Mouse (Mus musculus) left cerebral cortex, postnatal 25 days (tissue): ENCODE results near the gene Antxr1. TPM values are rescaled to one million over a fixed set of nuclear protein-coding genes. Genes with fewer than 3 reads are reported as not detected.
A peak's percentile ranks its signal among the peaks of the same experiment; 100 is the strongest.

Source experiments
- DNase-seq, 2 experiments: peaks; one replicate each; pipeline ENCODE4 v3.0.0; 2022; ENCODE audit warnings: low spot score in 2 of 2, mixed read lengths in 1 of 2
- intact Hi-C: fragments of 180-260 bp; cut with DNase I; formaldehyde crosslinking; loops from one replicate; pipeline ENCODE4 v1.15.1; 2025
- total RNA-seq, 2 experiments: library from RNA; stranded (reverse); gene quantifications; 2 replicates each; pipeline ENCODE4 v1.2.3; 2021

Gene Antxr1
- total RNA-seq, 2 experiments from 2014 or later: 13.5 to 14.7 TPM

DNA sequence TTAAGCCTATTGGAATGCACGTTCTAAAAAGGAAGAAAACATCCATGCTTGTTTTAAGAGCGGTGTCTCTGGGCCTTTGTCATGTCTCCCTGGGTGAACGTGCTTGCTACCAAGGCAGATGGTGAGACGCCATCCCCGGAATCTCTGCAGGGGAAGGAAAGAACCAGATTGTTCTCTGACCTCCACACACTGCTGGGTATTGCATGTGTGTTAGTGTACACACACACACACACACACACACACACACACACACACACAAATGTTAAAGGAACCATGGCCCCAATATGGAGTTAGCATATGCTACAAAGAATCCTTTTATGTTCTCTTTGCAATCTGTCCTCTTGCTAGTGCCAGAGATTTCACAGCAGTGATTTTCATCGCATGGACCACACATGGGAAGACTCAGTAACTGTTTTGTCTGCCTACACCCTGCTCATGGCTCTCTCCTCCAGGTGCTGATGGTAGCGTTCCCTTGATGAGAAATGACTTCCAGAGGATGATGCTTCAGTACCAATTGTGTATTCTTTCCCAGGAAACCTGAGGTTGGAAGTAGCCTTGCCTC lies 177.5 kb downstream of the Antxr1 start:
- intact Hi-C loops: no loop called here
- peak in 1 of 2 experiments; percentile 38 for DNase-seq

DNA sequence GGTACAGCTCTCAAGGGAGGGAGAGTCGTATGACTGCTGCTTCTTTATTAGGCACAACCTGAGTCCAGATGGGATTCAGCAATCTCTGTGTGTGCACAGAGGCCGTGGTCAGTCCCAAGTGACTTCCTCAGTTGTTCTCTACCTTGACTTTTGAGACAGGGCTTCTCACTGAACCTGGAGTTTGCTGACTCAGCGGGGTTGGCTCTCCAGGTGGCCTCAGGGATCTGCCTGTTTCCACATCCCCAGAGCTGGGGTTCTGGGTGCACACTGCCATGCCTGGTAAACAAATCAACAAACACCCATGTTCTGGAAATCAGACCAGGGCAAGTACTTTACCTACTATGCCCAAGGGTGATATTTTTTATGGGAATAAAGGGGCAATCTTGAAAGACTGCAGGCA lies 181.8 kb downstream of the Antxr1 start:
- no peak for DNase-seq
- intact Hi-C loops: no loop called here

DNA sequence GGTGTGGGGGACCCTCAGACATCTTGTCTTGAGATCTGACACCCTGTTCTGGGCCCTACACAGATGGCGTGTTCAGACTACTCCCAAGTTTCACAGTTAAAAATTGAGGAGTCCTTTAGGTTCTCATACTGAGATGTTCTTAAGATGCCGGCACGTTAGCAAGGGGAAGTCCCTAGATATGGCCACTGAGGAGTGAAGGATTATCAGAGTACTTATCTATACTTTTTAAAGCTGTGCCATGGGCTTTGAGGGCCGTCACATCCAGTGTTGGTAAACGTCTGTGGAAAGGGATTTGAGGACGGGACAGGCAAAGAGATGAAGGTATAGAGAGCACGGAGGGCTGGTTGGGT lies 182.4 kb downstream of the Antxr1 start:
- DNase-seq: no peak

DNA sequence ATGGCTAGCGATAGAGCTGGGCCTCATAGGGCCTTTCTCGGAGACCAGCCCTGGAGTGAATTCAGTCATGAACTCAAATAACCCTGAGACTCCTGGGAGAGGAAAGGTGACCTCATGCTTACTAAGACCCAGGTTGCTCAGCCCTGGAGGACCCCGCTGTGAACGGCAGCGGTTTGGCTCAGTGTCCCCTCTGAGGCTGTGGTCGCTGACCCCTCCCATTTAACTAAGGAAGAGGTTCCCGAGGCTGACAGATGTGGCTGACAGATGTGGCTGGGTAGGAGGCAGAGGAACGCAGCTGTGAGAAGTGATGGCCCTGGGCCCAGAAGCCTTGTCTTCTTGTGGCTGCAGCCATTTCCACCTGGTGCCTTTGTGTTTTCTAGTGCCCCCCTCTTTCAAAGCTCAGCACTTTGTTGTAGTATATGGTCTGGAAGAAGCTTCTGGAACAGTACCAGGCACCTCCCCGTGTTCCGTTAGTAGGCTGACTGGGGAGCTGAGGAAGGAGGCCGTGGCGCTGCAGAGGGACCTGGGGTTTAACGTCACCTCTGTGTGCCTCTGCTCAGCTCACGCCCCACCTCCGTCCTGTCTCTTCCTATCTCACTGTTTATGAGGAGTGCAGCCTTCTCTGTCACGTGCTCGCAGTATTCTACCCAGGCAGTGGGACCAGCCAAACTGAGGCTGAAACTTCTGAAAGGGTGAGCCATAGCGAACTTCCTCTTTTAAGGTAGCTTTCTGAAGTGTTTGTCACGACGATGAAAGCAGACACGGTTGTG lies 183.0 kb downstream of the Antxr1 start:
- no peak for DNase-seq
- intact Hi-C loops: no loop called here

More for the DNA sequence above, 182.4 kb downstream of the Antxr1 start:
- intact Hi-C loops: no loop called here

DNA sequence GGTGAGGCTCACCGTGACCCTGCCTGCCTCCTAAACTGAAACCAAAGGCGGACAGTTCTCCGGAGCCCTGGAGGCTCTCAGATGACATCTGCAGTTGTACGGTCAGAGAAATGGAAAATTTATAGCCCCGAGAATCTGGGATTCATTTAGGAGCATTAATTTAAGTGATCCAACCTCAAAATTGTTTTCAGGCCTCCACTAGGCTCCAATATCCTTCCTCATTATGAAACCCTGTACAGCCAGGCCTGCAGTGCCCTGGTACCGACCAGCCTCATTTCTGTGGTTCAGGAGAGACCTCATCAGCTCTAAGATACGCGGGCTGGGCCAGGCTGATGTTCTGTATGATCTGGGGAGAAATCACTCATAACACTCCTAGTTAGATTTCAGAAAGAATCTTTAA lies 184.2 kb downstream of the Antxr1 start:
- intact Hi-C loops: no loop called here
- DNase-seq: no peak

DNA sequence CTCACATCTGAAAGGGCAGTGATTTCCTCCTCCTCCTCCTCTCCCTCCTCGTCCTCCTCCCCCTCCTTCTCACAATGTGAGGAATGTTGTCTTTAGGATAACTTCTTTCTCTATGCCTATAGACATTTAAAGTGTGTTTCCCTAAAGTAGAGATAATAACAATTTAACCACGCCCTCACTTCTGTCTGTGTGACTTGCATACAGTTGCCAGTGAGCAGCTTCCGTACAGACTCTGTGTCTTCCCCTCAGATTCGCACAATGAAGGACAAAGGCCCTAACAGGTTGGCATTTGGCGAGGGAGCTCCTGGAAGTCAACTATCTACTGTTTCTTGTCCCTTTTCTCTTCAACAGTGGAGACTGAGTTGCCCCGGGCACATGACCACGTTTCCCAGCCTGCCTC lies 185.2 kb downstream of the Antxr1 start:
- intact Hi-C loops: no loop called here
- no peak for DNase-seq

DNA sequence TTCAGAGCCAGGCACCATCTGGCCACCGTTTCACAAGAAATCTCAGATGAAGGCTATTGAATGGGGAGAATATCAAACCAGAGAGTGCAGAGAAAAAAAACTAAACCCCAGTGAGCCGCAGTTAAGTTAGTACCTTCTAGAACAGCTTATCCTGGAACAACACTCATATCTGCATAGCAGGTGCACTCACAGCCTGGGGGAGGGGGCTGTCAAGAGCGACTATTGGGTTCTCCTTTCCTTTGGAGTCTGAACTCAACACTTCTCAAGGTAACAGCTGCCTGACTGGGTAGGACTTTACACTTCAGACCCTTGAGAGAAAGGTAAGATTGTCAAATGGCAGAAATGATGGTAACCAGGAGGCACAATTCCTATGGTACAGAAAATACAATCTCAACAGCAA lies 187.7 kb downstream of the Antxr1 start:
- intact Hi-C loops: no loop called here
- DNase-seq: no peak

DNA sequence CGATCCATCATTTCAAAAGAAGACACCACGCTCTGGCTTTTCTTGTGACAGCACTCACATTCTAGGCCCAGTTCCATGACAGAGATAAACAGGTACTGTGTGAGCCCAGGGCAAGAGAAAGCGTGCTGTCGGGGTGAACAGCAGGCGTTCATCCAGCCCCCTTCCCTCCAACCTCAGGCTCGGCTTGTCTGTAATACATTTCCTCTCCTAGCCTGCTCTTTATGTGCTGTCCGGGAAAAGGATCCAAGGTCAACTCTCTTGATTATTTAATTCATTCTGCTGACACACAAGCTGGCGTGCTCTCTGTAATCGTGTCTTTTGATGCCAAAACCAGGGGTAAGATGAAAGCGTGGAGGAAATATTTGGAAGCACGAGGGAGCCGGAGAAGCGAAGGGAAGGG lies 192.0 kb downstream of the Antxr1 start:
- intact Hi-C loops: no loop called here
- no peak for DNase-seq

DNA sequence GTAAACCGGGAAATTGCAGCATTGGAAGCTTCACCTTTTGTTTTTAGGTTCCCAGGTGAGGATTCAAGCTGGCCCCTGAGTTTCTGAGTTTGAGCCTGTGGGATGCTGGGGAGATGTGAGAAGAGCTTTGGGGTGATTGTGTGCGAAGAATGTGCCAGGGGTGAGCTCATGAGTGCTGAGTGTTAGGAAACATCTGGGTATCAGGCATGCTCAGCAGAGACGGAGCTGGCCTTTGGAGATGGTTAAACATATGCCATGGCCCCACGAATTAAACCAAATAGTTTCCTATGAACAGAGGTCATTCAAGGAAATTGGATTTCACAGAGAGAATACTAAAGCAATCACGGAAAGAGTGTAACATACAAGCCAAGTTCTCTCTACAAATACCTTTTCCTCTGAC lies 193.4 kb downstream of the Antxr1 start:
- DNase-seq: no peak
- intact Hi-C loops: no loop called here

DNA sequence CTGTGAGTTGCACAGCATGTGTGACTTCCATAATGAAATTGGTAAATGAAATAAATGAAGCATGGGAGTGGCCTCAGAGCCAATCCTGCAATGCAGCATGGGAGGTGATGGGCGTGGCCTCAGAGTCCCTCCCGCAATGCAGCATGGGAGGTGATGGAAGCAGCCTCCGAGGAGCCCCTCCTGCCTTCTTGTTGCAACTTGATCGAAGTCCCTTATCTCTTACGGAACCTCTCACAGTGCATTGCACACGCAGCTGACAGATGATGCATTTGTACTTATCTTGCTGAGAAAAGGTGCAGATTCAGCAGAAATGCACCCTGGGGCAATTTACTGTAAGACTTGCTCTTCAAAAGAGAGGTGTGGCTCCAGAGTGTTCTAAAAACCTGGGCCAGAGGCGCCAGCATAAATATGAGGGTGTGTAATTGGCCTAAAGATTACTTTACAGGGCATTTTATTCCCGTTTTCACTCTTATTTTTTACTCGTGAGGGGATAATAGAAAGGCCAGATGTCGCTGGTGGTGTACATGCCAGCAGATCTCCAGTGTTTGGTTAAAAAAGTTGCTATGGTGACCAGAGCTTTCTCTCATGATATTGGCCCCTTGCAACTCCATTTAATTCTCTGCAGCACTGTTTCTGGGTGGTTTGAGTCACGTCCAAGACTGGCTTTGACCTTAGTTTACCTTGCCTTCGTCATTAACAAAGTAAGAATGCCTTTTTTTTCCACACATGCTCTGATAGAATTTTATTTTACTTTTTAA lies 195.6 kb downstream of the Antxr1 start:
- no peak for DNase-seq
- intact Hi-C loops: no loop called here

DNA sequence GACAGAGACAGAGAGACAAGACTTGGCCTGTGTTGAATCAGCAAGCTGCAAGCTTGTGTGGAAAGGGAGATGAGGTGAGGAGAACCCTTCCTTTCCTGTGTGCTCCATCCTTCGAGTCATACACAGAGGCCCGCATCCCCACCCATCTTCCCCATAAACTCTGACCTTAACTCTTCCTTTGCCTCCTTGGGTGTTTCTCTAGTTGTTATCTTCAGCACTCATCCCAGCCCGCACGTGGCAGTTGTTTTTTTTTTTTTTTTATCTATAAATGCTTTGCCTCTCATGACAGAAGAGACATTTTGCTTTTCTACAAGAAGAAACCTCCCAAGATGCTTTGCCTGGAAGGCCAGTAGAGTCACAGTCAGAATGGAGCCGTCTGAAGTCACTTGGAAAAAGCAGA lies 197.1 kb downstream of the Antxr1 start:
- no peak for DNase-seq
- intact Hi-C loops: no loop called here

DNA sequence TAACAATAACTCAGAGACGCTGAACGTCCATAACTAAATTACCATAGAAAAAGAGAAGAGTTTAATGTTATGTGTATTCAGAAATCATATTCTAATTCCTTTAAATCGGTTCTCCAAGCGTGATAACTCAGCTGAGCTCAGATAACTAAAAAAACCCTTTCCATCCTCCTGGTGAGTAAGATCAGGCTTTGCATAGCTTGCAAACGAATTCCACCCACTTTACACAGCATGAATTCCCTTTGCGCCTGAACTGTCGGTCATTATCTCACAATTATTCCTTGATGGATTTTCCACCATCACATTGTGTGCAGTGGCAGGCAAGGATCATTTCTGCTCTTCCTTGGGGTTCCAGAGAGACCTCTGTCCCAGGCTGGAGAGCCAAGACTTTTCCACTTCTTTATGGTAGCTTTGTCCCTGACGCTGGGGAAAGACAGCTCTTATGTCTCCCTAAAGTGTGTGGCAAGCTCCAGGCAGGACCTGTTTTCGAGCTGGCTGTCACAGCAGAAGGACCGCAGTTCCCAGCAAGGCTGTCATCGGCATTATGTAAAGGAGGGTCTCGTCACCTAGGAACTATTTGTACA lies 201.6 kb downstream of the Antxr1 start:
- peak; percentile 16 to 71 for DNase-seq
- intact Hi-C loops: no loop called here

DNA sequence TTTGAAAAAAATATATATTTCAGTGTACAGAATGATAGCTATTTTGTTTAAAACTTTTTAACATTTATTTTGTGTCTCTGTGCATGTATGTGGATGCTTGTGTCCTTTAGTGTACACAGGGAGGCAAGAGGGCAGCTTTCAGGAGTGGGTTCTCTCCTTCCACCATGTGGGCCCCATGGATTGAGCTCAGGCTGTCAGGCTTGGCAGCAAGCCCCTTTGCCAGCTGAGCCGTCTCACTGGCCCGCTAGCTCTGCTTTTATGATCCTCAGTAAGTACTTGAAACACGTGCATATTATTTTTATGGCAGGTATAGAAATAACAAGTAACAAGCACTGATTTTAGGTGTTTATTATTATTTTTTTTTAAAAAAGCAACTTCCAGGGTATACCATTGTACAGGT lies 202.1 kb downstream of the Antxr1 start:
- DNase-seq: peak in 1 of 2 experiments; percentile 13
- intact Hi-C loops: no loop called here

DNA sequence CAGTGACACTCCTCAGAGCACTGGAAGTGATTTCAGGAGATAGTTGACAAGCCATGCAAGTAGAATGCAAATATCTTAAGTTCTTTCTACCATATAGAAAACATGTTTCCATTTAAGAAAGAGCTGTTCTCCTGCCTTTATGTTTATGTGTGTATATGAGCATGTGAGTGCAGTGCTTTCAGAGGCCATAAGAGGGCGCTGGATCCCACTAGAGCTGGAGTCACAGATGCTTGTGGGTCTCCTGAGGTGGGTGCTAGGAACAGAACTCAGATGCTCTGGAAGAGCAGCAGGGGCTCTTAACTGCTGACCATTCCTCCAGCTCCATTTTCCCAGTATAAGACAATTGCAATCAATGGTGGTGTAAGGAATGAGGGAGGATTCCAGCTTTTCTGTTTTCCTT lies 204.5 kb downstream of the Antxr1 start:
- DNase-seq: no peak
- intact Hi-C loops: no loop called here

DNA sequence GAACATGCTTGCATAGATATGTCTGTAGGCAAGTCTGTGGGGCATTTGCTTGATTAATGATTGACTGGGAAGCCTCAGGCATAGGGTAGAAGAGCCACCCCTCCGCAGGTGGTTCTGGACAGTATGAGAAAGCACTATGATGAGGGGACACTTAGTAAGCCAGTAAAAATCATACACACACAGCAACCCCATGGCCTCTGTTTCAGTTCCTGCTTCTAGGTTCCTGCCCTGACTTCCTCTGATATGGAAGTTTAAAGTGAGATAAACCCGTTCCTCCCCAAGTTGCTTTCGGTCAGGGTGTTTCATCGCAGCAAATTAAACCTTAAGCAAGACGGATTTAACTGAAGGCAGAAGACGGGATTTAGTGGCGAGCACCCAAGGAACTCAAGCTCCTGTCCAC lies 205.0 kb downstream of the Antxr1 start:
- intact Hi-C loops: no loop called here
- no peak for DNase-seq

DNA sequence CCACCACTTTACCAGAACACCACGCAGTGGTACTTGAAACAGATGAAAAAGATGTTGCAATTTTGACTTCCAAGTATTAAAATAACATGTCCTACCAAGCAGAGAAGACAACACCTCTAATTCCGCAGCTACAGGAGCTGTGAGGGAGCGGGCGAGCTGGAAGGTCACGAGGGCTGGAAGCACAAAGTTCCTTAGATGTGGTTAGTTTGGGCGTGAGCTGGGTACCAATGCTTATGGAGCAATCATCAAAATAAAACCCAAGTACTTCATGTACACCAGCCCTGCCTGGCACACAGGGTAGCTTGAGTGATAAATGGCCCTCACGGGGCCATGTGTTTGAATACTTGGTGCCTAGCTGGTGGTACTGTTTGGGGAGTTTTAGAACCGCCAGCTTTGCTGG lies 205.8 kb downstream of the Antxr1 start:
- DNase-seq: peak in 1 of 2 experiments; percentile 49
- intact Hi-C loops: no loop called here

DNA sequence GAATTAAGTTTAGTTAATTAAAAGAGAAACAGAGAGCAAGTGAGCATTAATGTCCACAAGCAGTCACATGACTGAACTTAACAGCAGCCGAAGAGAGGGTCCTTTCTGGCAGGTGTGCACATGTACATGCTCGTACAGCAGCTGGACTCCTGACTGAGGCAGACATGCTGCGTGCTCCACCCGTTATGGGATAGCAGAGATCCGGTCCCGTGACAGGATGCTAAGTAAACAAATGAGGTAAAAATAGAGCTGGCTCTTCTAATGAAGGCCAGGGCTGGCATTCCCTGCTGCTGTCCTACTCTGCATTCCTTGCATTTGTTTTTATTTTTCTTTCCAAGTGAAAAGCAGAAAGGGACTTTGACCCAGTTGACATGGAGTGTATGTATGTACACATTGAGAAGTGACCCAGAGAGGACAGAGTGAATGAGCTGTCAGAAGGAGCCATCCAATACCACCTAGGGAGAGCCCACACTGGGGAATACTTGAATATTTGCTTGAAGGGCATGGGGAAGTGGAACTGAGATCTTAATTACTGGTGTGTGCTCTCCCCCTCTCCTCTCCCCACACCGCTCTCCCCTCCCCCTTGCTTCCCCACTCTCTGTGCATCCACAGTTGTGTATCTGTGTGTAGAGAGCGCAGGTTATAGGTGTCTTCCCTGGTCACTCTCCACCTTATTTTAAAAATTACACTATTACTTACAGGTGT lies 208.4 kb downstream of the Antxr1 start:
- no peak for DNase-seq

DNA sequence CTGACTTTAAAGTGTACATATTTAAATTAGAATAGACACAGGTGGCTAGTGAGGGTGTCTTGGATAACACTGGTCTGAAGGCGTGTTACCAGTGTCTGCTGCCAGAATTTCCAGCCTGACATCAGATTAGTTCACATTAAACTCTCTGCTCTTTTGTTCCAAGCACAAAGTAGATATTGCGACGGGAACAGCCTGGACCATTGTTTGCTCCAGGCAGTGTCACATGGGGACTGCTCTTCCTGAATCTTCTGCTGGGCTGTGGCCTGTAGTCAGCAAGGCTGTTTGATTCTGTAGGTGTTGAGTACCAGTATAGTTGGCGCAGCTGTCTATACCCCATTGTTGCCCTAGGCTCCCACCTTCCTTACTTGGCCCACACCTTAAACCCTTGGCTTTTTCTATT lies 211.6 kb downstream of the Antxr1 start:
- DNase-seq: no peak
- intact Hi-C loops: no loop called here

More for the DNA sequence above, 208.4 kb downstream of the Antxr1 start:
- intact Hi-C loops: no loop called here

DNA sequence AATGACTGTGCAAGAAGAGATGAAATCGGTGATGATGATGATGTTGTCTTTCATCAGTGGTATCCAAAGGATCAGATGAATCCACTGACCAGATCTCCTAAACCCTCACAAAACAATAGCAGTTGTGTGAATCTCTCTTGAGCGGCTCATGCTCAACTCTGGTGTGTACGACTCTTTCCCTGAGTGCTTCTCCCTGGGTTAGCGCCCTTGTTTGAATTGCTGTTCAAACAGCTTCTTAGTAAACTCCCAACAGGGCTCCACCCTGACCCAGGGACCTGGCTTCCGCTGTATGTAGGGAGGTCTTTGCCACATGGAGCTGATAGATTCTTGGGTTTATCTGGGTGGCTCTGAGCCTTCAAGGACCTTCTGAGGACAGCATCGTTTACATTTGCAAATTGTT lies 212.2 kb downstream of the Antxr1 start:
- DNase-seq: no peak
- intact Hi-C loops: no loop called here

DNA sequence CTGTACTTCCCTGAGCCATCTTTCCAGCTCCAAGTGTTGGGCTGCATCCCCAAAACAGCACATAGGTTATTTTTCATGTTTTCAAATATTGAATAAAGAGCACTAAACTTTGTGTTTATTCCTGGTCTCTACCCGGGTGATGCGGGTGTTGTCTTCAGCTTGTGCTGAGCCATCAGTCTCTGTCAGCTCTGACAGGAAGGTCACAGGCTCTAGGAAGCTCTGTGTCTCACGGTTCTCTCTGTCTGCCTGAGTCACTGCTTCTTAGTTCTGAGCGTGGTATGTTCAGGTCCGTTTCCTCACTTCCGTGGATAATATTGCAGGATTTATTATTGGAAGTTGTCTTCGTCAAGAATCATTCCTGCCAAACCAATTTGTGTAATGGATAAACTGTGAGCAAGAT lies 213.7 kb downstream of the Antxr1 start:
- DNase-seq: no peak
- intact Hi-C loops: no loop called here
